Mouse (Mus musculus) adrenal gland, postnatal 4 days (tissue): ENCODE measurements at regions not wholly inside any gene's neighbourhood (a gene's known extent, or its start where the extent isn't known, plus 50 kb on each side); places are given as distances from the start of the nearest gene placed in this dataset.
"Not testable (repeated sequence)": the region's sequence is repeated elsewhere in the genome, so short reads cannot be mapped to it uniquely, and the experiment has no call there.

Source experiments
- DNase-seq, 2 experiments: peaks; one replicate each; pipeline ENCODE4 v3.0.0; 2021 to 2022; ENCODE audit warnings: low spot score in 2 of 2, mixed read lengths in 2 of 2

GRCm38 (mm10) chr17:15247546-15248416 is 128.9 kb downstream of the Dll1 start:
- no peak for DNase-seq

GRCm38 (mm10) chr17:15242976-15243635 is 133.6 kb downstream of the Dll1 start:
- DNase-seq: no peak

GRCm38 (mm10) chr17:15242356-15242755 is 134.3 kb downstream of the Dll1 start:
- no peak for DNase-seq

GRCm38 (mm10) chr17:15241491-15241890 is 135.2 kb downstream of the Dll1 start:
- DNase-seq: no peak

- not testable (repeated sequence) for DNase-seq
Observed at GRCm38 (mm10) chr17:15240641-15241040, 136.0 kb downstream of the Dll1 start.

- DNase-seq: no peak
Observed at GRCm38 (mm10) chr17:15240011-15240410, 136.7 kb downstream of the Dll1 start.

- DNase-seq: no peak
Observed at GRCm38 (mm10) chr17:15235041-15235440, 141.6 kb downstream of the Dll1 start.

- no peak for DNase-seq
Observed at GRCm38 (mm10) chr17:15231175-15231574, 145.5 kb downstream of the Dll1 start.

- DNase-seq: no peak
Observed at GRCm38 (mm10) chr17:15229159-15229558, 147.5 kb downstream of the Dll1 start.

- no peak for DNase-seq
Observed at GRCm38 (mm10) chr17:15228077-15228476, 148.6 kb downstream of the Dll1 start.

- no peak for DNase-seq
Observed at GRCm38 (mm10) chr17:15223826-15224225, 152.8 kb downstream of the Dll1 start.

- DNase-seq: no peak
Observed at GRCm38 (mm10) chr17:15222923-15223322, 153.7 kb downstream of the Dll1 start.

- DNase-seq: no peak
Observed at GRCm38 (mm10) chr17:15214157-15214685, 162.5 kb downstream of the Dll1 start.

- no peak for DNase-seq
Observed at GRCm38 (mm10) chr17:15208808-15209173, 167.5 kb upstream of the Gm3448 start.

GRCm38 (mm10) chr17:15208030-15208807 is 166.9 kb upstream of the Gm3448 start:
- peak in 1 of 2 experiments; percentile 13 for DNase-seq

- DNase-seq: no peak
Observed at GRCm38 (mm10) chr17:15207182-15208029, 166.1 kb upstream of the Gm3448 start.

GRCm38 (mm10) chr17:15205799-15206198 is 164.5 kb upstream of the Gm3448 start:
- no peak for DNase-seq

GRCm38 (mm10) chr17:15204524-15204923 is 163.2 kb upstream of the Gm3448 start:
- no peak for DNase-seq

GRCm38 (mm10) chr17:15199235-15199634 is 157.9 kb upstream of the Gm3448 start:
- no peak for DNase-seq

GRCm38 (mm10) chr17:15197361-15197760 is 156.0 kb upstream of the Gm3448 start:
- DNase-seq: no peak

GRCm38 (mm10) chr17:15195819-15196218 is 154.5 kb upstream of the Gm3448 start:
- DNase-seq: no peak
